Mouse (Mus musculus) brain, embryonic 14.5 days (tissue): ENCODE measurements around the gene Upp2. TPM values are rescaled to one million over a fixed set of nuclear protein-coding genes. Genes with fewer than 3 reads are reported as not detected.

Experiments
- DNase-seq: peaks from one replicate; pipeline ENCODE4 v3.0.0-alpha.2; 2011; ENCODE audit warnings: low read depth
- CTCF ChIP-seq: fragments of 200-500 bp; IDR thresholded peaks from 2 replicates; pipeline ENCODE4 v1.5.1; 2012; ENCODE audit warnings: inconsistent platforms, mild to moderate bottlenecking, moderate library complexity, borderline replicate concordance; ENCODE audit not compliant: insufficient read depth, insufficient read length; ENCODE audit errors: extremely low read depth
- POLR2A ChIP-seq: fragments of 200-500 bp; IDR thresholded peaks from 2 replicates; pipeline ENCODE4 v1.6.1; 2012; ENCODE audit warnings: mild to moderate bottlenecking, inconsistent platforms, borderline replicate concordance; ENCODE audit not compliant: poor library complexity, insufficient read depth, insufficient read length, severe bottlenecking; ENCODE audit errors: extremely low read depth
- polyA plus RNA-seq: library from polyadenylated mRNA; depleted of rRNA; stranded (reverse); fragments of >200 nt; gene quantifications from 2 replicates; pipeline ENCODE4 v1.2.3, GENCODE M21; 2012

Upp2 gene
- polyA plus RNA-seq, 1 experiment = 13.5 TPM

DNA sequence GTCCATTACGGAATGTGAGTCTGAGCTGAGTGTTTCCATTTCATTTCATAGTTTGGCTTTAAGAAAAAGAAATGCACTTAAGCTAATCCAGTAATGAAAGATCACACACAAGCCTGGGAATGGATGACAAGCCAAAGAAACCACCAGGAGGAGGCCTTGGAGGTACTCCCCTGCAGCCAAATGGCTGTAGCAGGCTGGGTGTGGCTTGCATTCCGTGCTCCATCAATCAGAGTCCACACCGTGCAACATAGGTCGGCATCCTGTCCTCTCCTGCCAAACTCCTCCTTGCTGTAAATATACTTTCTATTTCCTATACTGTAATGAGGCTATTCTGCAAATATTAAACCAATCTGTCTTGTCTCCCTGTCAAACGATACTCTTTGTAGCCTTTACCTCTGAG is 143.1 kb downstream of the Upp2 start:
- no peak for TF ChIP-seq CTCF
- no peak for TF ChIP-seq POLR2A
- no peak for DNase-seq

DNA sequence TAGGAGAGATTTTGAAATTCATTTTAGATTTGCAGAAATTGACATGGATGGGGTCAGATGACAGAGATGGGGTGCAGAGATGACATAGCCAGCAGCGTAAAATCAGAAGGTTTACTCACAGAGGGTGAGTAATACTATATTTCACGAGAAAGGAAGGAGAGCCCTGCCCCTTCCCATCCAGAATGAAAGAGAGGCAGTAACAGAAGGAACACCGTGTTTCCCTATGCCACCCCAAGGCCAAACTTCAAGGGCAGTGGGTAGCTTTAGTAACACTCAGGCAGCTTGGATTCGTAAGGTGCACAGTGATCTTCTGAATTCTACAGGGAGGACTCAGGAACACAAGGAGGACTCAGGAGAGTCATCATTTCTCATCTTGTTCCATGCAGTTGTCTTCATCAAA is 144.0 kb downstream of the Upp2 start:
- TF ChIP-seq CTCF (no peak), POLR2A (no peak)
- DNase-seq = no peak

DNA sequence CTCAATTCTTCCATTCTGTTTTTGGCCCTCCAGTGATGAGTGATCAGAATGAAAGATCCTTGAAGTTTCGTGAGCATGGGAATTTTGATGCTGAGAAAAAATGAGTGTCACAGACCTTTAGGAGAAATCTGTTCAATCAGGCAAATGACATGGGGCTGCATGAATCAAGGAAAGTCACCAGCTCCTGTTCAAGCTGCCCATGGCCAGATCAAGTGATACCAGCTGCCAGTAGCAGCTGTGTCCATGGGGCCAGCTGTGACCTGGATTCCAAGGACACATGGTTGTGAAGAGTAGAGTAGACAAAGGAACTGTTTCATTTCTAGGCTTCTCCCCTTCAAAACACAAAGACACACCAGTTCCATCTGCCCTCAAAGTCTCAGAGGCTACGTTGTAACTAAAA is 144.4 kb downstream of the Upp2 start:
- peak; percentile 14 for DNase-seq
- TF ChIP-seq POLR2A (no peak), CTCF (no peak)

DNA sequence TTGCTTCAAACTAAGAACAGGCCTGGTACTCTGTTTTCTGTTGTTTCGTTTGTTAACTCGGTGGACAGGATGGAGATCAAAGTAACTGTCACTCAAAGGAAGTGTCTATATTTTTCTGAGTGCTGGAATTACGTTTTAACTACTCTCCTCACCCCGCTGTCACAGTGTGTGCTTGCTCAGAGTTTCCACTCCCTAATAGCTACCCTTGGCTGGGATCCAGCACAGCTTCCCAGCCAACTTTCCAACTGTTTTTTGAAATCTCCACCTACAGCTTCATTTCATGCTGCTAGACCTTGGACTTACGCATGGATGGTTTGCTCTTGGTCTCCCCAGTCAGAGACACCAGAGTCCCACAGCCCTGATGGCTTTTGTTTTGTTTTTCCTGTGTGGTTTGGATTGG is 144.8 kb downstream of the Upp2 start:
- TF ChIP-seq POLR2A = no peak
- no peak for TF ChIP-seq CTCF
- DNase-seq = peak; percentile 83

DNA sequence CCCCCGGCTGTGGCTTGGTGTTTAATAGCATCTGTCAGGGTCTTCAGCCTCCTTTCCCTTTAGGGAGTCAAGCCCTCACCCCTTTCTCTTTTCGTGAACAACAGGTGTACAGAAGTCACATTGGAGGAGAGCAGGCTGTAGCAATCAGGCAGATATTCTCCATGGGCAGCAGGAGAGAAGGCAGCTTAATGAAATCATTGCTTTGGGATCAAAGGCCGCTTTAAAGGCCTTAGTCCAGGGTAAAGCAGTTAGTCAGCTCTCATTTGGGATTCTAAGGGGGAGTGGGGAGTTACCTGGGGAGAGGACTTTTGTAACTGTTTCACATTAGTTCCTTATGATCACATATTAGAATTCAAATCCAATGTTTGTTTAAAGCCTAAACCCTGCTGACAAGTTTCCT is 150.8 kb downstream of the Upp2 start:
- DNase-seq = no peak
- TF ChIP-seq POLR2A (no peak), CTCF (no peak)

DNA sequence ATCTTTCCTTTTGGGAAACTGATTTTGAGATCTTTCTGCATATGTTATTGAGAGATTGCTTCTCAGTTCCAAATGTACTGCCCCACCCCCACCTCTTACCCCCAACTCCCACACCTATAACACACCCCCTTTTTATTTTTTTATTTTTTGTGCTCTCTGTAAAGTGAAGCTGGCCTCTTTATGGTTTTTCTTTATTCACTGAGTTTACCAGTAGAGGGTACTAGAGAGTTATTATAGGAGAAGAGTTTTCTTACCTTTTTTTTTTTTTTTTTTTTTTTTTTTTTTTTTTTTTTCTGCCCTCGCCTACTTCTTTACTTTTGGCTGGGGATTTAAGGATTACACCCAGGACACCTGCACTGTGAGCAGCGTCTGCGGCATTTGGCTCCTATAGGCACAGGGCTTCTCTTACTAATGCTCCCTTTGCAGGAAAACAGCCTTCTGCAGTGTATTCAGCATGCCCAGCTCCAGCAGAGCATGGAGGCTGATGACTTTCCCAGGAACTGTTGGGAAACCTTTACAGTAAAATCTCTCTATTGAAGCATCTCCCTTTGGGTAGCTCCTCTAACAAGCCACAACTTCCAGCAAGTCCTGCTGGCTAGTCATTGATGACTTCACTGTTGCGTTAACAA is 170.2 kb downstream of the Upp2 start:
- no peak for TF ChIP-seq POLR2A
- TF ChIP-seq CTCF = no peak

DNA sequence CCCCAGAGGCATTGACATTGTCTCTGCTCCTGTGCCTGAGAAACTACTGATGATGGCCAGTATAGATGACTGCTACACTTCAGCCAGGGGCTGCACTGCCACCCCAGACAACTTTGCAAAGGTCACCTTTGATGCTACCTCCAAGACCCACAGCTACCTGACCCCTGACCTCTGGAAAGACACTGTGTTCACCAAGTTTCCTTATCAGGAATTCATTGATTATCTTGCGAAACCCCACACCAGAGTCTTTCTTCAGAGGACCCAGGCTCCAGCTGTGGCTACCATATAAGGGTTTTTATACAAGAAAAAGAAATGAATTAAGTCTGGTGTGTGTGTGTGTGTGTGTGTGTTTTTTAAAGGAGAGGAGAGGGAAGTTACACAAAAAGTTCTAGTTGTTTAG is 174.1 kb downstream of the Upp2 start:
- no peak for TF ChIP-seq CTCF
- TF ChIP-seq POLR2A = no peak

More for the DNA sequence above, 170.2 kb downstream of the Upp2 start:
- DNase-seq = peak; percentile 53

DNA sequence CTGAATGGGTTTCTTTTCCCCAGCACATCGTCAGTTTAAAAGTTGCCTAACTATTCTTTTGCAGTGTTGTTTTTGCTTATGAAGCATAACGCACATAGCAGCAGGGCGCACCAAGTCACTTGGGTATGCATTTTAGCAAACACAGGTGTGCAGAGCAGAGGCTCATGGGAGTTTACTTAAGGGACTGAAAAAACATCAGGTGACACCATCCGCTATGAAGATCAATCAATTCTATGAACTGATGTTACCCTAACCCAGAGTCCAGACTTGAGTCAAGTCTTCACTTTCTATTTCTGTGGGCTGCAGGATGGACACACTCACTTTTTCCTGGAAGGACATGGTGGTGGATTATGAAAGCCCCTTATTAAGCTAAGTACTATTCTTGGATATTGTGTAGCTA is 174.9 kb downstream of the Upp2 start:
- no peak for DNase-seq
- TF ChIP-seq POLR2A (no peak), CTCF (no peak)

More for the DNA sequence above, 174.1 kb downstream of the Upp2 start:
- DNase-seq = no peak

DNA sequence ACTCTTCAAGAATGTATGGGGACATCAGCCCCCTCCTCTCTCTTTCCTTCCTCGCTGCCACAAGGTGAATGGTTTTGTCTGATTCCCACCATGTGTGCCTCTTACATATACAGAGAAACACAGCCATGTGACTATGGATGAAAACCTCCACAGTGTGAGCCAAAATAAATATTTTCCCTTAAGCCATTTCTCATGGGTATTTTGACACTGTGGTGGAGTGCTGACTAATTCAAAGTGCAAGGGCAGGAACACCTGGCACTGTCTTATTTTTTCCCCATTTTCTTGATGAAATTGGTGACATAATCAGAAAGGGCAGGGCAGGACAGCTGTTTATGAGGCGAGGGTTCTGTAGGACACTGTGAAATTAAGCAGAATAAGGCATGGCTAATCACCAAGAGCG is 176.3 kb downstream of the Upp2 start:
- TF ChIP-seq CTCF (no peak), POLR2A (no peak)
- no peak for DNase-seq

DNA sequence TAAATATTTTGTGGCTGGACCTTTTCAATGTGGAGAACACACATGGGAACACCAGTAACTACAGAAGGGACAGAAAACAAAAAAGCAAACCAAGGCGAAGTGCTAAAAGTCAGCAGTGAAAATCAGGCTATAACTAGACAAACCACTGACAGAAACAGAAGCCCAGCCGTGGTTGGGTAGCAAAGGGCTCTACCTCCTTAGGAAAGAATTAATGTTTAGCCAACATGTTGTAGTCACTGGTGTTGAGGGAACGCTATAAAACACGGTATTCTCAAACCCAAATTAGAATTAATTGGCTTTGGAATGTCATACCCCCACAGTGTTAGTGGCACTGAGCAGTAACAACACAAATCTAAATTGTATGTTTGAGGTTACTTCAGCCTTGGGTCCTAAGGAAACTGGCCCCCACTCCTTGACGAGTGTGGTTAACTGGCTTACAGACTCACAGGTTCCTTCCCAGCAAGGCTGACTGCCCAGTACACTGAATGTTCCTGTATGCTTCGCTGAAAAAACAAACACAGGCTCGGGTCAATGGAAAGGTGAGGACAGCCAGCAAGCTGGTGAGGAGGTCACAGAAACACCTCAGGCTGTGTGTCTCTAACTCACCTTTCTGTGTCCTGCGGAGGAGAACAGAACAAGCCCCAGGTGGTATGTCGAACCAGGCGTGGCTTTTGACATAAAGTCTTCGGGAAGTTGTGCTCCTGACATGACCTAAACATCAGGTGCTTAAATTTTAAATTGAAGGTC is 180.6 kb downstream of the Upp2 start:
- no peak for DNase-seq
- TF ChIP-seq POLR2A (no peak), CTCF (no peak)

DNA sequence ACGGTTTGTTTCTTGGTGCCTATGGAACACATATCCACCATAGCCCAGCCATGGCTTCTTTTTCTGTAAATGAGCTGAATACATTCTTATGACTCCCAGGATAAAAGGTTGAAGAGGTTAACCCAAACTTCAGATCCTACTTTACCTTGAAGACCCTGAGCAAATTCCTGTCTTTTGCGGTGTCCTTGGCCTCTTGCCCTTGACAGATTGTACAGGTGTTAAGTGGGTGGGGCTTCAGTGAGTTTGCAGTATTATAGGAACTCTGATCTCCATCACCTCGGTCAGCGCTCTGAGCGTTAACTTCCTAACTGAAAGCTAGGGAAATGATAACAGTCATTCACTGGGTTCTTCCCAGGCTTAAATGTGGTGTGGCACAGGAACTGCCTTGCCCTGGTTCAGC is 181.2 kb downstream of the Upp2 start:
- DNase-seq = no peak
- TF ChIP-seq POLR2A = no peak
- TF ChIP-seq CTCF = no peak

DNA sequence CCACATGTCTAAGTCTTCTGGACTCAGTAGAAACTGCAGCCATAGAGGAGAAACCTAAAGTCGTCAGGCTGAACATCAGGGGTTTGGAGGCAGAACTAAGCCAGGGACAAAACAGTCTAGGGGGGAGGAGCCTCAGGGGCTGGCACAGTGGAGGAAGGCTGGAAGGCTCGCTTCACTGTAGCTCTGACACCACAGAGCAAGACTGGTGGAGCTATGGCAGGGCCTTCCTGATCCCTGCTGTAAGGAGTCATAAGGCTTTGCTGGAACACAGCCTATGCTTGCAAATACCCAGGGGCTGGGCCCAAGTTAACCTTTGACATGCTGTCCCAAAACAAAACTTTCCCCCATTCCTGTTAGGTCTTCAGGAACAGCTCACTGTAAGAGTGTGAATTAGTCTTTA is 185.8 kb downstream of the Upp2 start:
- peak; percentile 10 for DNase-seq
- no peak for TF ChIP-seq CTCF
- no peak for TF ChIP-seq POLR2A
